Mouse (Mus musculus) hindlimb bud, embryonic 11.5 days (tissue): ENCODE data around the gene Gm7347.
"Not testable (repeated sequence)": the region's sequence is repeated elsewhere in the genome, so short reads cannot be mapped to it uniquely, and the experiment has no call there.

Experiments used
- DNase-seq: peaks from one replicate; pipeline ENCODE4 v3.0.0-alpha.2; 2012; ENCODE audit warnings: low read depth, low spot score; ENCODE audit errors: extremely low spot score

Gm7347 gene

DNA sequence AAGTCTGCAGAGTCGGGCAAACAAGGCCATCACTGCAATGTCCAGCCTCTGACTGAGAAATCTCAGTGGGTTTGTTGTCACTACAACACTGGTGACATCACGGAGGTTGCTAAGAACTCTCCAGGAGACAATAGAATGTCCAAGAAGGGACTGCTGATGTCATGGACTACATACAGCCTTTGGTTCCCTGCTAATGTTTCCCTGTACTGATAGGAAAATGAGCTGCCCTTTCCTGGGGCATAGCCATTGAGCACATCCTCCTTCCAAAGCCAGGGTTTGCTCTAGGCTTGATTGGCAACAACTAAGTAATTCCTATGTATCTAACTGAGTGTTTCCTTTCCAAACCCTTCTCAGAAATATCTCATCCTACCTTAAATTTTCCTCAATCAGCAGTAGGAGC is at the start of gene Gm7347:
Gene Gm7347, minus strand, starts transcription at position 101 of the 400 bp plus-strand sequence.
- not testable (repeated sequence) for DNase-seq

DNA sequence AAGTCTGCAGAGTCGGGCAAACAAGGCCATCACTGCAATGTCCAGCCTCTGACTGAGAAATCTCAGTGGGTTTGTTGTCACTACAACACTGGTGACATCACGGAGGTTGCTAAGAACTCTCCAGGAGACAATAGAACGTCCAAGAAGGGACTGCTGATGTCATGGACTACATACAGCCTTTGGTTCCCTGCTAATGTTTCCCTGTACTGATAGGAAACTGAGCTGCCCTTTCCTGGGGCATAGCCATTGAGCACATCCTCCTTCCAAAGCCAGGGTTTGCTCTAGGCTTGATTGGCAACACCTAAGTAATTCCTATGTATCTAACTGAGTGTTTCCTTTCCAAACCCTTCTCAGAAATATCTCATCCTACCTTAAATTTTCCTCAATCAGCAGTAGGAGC is 46.9 kb upstream of the Gm7347 start, which contains the start of gene 5031410I06Rik:
Gene 5031410I06Rik, minus strand, starts transcription at position 101 of the 400 bp plus-strand sequence.
- DNase-seq = not testable (repeated sequence)

DNA sequence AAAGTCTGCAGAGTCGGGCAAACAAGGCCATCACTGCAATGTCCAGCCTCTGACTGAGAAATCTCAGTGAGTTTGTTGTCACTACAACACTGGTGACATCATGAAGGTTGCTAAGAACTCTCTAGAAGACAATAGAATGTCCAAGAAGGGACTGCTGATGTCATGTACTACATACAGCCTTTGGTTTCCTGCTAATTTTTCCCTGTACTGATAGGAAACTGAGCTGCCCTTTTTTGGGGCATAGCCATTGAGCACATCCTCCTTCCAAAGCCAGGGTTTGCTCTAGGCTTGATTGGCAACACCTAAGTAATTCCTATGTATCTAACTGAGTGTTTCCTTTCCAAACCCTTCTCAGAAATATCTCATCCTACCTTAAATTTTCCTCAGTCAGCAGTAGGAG is 30.8 kb upstream of the Gm7347 start, which contains the start of gene Gm10471:
Gene Gm10471, minus strand, starts transcription at position 101 of the 400 bp plus-strand sequence.
- not testable (repeated sequence) for DNase-seq

DNA sequence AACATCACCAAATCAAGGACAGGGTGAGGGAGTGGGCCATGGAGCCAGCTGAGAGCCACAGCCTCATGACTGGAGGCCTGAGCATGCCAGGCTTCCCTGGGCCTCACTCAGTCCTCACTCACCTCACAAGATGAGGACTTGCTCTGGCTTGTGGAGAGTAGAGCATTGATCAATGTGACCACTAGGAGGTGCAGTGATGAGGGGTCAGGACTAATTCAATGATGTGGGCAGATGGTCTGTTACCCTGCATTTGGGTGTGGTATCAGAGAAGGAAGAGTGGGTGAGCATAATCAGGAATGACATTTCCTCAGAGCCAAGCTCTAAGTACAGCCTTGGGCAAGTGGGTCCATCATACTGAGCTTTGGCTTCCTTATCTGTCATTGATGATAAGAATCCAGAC is 20.6 kb upstream of the Gm7347 start:
- not testable (repeated sequence) for DNase-seq

DNA sequence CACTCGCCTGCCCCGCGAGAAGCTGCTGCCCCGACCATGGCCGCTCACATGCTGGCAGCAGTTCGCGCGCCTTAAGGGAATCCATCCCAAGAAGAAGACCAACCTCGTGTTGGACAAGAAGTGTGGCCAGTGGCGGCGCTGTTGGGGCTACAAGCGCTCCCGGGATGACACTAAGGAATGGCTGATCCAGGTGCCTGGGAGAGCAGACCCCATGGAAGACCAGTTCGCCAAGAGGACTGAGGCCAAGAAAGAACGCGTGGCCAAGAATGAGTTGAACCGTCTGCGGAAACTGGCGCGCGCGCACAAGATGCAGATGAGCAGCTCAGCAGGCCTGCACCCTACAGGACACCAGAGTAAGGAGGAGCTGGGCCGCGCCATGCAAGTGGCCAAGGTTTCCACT is 12.3 kb upstream of the Gm7347 start:
- DNase-seq = no peak

DNA sequence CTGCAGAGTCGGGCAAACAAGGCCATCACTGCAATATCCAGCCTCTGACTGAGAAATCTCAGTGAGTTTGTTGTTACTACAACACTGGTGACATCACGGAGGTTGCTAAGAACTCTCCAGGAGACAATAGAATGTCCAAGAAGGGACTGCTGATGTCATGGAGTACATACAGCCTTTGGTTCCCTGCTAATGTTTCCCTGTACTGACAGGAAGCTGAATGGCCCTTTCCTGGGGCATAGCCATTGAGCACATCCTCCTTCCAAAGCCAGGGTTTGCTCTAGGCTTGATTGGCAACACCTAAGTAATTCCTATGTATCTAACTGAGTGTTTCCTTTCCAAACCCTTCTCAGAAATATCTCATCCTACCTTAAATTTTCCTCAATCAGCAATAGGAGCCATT is 18.9 kb downstream of the Gm7347 start, which contains the start of gene Speer4a:
Gene Speer4a, minus strand, starts transcription at position 101 of the 400 bp plus-strand sequence.
- DNase-seq = not testable (repeated sequence)

DNA sequence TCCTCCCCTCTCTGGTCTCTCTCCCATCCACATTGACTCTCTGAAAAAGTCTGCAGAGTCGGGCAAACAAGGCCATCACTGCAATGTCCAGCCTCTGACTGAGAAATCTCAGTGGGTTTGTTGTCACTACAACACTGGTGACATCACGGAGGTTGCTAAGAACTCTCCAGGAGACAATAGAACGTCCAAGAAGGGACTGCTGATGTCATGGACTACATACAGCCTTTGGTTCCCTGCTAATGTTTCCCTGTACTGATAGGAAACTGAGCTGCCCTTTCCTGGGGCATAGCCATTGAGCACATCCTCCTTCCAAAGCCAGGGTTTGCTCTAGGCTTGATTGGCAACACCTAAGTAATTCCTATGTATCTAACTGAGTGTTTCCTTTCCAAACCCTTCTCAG is 35.6 kb downstream of the Gm7347 start, which contains the start of gene Gm5862:
Gene Gm5862, minus strand, starts transcription at position 101 of the 400 bp plus-strand sequence.
- not testable (repeated sequence) for DNase-seq

DNA sequence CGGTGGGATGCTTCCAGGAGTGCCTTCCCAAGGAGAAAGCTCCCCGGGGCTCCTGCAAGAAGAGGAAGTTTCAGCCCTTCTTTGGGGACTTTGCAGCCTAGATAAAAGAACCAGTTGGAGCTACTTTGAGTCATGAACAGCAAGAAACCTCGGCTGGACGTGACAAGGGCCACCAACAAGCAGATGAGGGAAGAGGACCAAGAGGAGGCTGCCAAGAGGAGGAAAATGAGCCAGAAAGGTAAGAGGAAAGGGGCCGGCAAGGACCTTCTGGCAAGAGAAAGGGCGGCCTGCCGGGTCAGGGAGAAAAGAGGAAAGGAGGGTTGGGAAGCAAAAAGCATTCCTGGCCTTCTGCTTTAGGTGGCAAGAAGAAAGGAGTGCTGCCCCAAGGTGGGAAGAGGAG is 50.7 kb downstream of the Gm7347 start:
- DNase-seq = not testable (repeated sequence)

DNA sequence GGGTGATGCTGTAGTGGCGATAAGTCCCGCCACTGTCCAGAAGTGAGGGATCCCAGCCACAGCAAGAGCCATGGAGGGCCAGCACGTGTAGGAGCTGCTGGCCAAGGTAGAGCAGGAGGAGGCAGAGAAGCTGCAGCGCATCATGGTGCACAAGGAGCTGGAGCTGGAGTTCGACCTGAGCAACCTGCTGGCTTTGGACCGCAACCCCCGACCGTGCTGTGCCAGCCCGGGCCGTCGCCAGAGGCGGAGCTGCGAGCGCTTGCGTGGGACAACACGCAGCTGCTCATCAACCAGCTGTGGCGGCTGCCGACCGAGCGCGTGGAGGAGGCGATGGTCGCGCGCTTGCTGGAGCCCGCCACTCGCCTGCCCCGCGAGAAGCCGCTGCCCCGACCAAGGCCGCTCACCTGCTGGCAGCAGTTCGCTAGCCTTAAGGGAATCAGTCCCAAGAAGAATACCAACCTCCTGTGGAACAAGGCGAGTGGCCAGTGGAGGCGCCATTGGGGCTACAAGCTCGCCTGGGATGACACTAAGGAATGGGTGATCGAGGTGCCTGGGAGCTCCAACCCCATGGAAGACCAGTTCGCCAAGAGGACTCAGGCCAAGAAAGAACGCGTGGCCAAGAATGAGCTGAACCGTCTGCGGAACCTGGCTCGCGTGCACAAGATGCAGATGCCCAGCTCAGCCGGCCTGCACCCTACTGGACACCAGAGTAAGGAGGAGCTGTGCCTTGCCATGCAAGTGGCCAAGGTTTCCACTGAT is 51.3 kb downstream of the Gm7347 start:
- not testable (repeated sequence) for DNase-seq

DNA sequence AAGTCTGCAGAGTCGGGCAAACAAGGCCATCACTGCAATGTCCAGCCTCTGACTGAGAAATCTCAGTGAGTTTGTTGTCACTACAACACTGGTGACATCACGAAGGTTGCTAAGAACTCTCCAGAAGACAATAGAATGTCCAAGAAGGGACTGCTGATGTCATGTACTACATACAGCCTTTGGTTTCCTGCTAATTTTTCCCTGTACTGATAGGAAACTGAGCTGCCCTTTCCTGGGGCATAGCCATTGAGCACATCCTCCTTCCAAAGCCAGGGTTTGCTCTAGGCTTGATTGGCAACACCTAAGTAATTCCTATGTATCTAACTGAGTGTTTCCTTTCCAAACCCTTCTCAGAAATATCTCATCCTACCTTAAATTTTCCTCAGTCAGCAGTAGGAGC is 53.7 kb downstream of the Gm7347 start, which contains the start of gene Gm1979:
Gene Gm1979, minus strand, starts transcription at position 101 of the 400 bp plus-strand sequence.
- not testable (repeated sequence) for DNase-seq
